Mouse (Mus musculus) ES-Bruce4 (cell line): ENCODE measurements around the gene Dffb. TPM values are rescaled to one million over a fixed set of nuclear protein-coding genes. Genes with fewer than 3 reads are reported as not detected.

ENCODE experiments used
- H3K27ac ChIP-seq: 2 replicates; pipeline ENCODE4 v1.5.1; 2012; ENCODE audit warnings: low read length, inconsistent platforms; ENCODE audit not compliant: insufficient read depth
- H3K27me3 ChIP-seq: 2 replicates; pipeline ENCODE4 v1.6.1; 2012; ENCODE audit warnings: mild to moderate bottlenecking, low read length, inconsistent platforms; ENCODE audit not compliant: control insufficient read depth, poor library complexity, insufficient read depth, severe bottlenecking
- H3K36me3 ChIP-seq: 2 replicates; pipeline ENCODE4 v1.6.1; 2012; ENCODE audit warnings: inconsistent platforms, mild to moderate bottlenecking, low read length, moderate library complexity; ENCODE audit not compliant: control insufficient read depth, poor library complexity, insufficient read depth, severe bottlenecking
- H3K4me1 ChIP-seq: one replicate; pipeline ENCODE4 v1.8.1; 2011; ENCODE audit warnings: low read length; ENCODE audit not compliant: control insufficient read depth, insufficient read depth
- H3K4me3 ChIP-seq: 2 replicates; pipeline ENCODE4 v1.5.1; 2011; ENCODE audit warnings: low read depth, mild to moderate bottlenecking, low read length
- H3K9ac ChIP-seq: 2 replicates; pipeline ENCODE4 v1.6.1; 2012; ENCODE audit warnings: low read depth, mild to moderate bottlenecking, inconsistent platforms; ENCODE audit not compliant: poor library complexity, severe bottlenecking
- H3K9me3 ChIP-seq: replicated peaks from 2 replicates; pipeline ENCODE4 v1.6.1; 2012; ENCODE audit warnings: mild to moderate bottlenecking, low read length, inconsistent platforms; ENCODE audit not compliant: control insufficient read depth, poor library complexity, insufficient read depth, severe bottlenecking
- CTCF ChIP-seq: IDR thresholded peaks from one replicate; pipeline ENCODE4 v1.8.1; 2011; ENCODE audit warnings: low read depth, low read length
- EP300 ChIP-seq: IDR thresholded peaks from 2 replicates; pipeline ENCODE4 v1.6.1; 2011; ENCODE audit warnings: low read depth, low read length; ENCODE audit not compliant: insufficient read depth
- POLR2A ChIP-seq: IDR thresholded peaks from one replicate; pipeline ENCODE4 v1.8.1; 2011; ENCODE audit warnings: low read length; ENCODE audit not compliant: insufficient read depth
- polyA plus RNA-seq: library from polyadenylated mRNA; stranded (reverse); fragments of >200 nt; gene quantifications from 2 replicates; pipeline ENCODE4 v1.2.4, GENCODE M21; 2011; ENCODE audit warnings: low read depth; ENCODE audit not compliant: missing spikeins, insufficient read depth, insufficient read length

The Dffb gene
- polyA plus RNA-seq, 1 experiment, result 18.5 TPM

DNA sequence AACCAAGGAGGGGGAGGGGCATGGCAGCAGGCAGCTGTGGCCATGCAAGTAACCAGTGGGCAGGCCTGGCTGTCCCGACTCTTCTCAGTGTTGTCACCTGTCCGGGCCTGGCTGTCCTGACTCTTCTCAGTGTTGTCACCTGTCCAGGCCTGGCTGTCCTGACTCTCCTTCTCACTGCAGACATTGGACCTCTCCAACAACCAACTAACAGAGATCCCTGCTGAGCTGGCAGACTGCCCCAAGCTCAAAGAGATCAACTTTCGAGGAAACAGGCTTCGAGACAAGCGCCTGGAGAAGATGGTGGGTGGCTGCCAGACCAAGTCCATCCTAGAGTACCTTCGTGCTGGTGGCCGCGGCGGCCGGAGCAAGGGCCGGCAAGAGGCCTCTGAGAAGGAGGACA lies 40.5 kb upstream of the Dffb start:
- Histone ChIP-seq H3K36me3 (peaks cover 21% of the 10 kb centered on the region), H3K9ac (no peak overlapping the region), H3K27me3 (no peaks in the 10 kb centered on the region), H3K4me1 (peaks cover 3% of the 10 kb centered on the region), H3K9me3 (no peaks in the 10 kb centered on the region), H3K27ac (no peak overlapping the region), H3K4me3 (no peak overlapping the region)
- TF ChIP-seq CTCF (no peak), POLR2A (no peak), EP300 (no peak)

DNA sequence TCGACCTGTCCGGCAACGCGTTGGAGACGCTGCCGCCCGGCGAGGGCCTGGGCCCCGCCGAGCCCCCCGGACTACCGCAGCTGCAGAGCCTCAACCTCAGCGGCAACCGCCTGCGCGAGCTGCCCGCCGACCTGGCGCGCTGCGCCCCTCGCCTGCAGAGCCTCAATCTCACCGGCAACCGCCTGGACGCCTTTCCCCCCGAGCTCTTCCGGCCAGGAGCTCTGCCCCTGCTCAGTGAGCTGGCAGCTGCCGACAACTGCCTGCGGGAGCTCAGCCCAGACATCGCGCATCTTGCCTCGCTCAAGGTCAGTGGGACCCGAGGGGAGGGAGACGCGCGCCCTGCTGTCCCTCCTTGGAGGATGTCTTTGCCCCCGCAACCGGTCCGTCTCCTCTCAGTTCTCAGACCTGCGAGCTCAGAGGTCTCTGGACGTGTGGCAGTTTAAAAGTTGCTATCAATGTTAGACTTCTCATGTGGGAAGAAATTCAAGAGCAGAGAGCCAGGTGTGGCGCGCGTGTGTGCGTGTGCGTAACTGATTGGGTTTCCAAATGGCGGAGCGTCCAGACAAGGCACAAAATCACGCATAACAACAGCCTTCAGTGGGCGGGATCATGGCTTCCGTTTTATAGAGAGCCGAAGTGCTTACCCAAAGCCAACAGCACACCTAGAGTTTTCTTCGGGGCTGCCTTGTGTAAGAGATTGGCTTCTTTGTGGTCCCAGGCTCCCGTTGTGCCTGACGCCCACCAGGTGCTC lies 37.4 kb upstream of the Dffb start:
- no peak overlapping the region for H3K27ac ChIP-seq
- H3K27me3 ChIP-seq, result no peaks in the 10 kb centered on the region
- H3K4me3 ChIP-seq, result peak overlapping the region; percentile 87
- peaks cover 3% of the 10 kb centered on the region for H3K4me1 ChIP-seq
- peaks cover 7% of the 10 kb centered on the region for H3K36me3 ChIP-seq
- TF ChIP-seq POLR2A (no peak), EP300 (no peak), CTCF (no peak)
- H3K9ac ChIP-seq, result peak overlapping the region; percentile 87
- no peaks in the 10 kb centered on the region for H3K9me3 ChIP-seq

DNA sequence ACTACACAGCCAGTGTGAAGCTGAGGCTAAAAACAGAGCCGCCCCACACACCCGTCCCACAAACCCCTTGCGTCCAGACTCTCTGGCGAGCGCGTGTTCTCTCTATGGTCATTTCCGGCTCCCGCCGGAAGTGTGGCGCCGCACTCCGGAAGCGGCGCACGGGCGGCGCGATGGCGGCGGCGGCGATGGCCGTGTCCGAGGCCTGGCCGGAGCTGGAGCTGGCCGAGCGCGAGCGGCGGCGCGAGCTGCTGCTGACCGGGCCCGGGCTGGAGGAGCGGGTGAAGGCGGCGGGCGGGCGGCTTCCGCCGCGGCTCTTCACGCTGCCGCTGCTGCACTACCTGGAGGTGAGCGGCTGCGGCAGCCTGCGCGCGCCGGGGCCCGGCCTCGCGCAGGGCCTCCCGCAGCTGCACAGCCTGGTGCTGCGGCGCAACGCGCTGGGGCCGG lies 36.7 kb upstream of the Dffb start, which contains the start of gene Lrrc47:
TSS of gene Lrrc47 (plus strand) at position 86 of the 444 bp plus-strand sequence.
- Histone ChIP-seq H3K27me3 (no peaks in the 10 kb centered on the region), H3K9me3 (no peaks in the 10 kb centered on the region), H3K4me1 (peaks cover 3% of the 10 kb centered on the region), H3K27ac (no peak within 1 kb of the TSS), H3K36me3 (peaks cover 5% of the 10 kb centered on the region; the same call in 1 of the 2 replicates), H3K4me3 (peak within 1 kb of the TSS; percentile 87), H3K9ac (peak within 1 kb of the TSS; percentile 87)
- no peak for TF ChIP-seq CTCF
- no peak for TF ChIP-seq EP300
- TF ChIP-seq POLR2A, result peak; percentile 71

DNA sequence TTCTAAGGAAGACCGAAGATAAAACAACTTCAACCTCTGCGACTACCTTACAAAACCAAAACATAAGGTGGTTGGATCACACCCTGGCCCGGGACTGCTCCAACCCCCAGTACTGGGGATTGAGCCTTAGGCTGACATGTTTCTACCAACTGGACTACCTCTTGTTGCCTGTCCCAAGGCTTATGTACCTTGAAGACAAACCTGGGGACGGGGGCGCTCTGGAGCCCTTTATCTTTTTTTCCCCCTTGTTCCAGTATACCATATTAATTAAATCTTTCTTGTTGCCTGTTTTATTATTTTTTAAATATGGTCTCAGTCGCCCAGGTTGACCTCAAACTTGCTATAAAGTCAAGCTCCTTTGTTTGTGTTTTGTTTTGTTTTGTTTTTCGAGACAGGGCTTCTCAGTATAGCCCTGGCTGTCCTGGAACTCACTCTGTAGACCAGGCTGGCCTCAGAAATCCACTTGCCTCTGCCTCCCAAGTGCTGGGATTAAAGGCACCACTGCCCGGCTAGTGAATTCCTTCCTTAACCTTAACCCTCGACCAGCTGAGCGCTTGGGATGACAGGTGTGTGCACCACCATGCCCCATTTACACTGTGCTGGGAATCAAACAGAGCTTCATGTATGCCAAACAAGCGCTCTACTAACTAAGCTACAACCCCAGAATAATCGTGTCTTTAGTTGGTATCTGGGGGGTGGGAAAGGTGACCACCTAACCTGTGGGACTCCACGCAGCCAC lies 36.1 kb upstream of the Dffb start:
- Histone ChIP-seq H3K4me3 (peak overlapping the region; percentile 87), H3K36me3 (peaks cover 2% of the 10 kb centered on the region; the same call in 1 of the 2 replicates), H3K4me1 (peaks cover 3% of the 10 kb centered on the region), H3K27me3 (no peaks in the 10 kb centered on the region), H3K9ac (peak overlapping the region; percentile 87), H3K9me3 (no peaks in the 10 kb centered on the region), H3K27ac (no peak overlapping the region)
- TF ChIP-seq CTCF (no peak), POLR2A (no peak), EP300 (no peak)

DNA sequence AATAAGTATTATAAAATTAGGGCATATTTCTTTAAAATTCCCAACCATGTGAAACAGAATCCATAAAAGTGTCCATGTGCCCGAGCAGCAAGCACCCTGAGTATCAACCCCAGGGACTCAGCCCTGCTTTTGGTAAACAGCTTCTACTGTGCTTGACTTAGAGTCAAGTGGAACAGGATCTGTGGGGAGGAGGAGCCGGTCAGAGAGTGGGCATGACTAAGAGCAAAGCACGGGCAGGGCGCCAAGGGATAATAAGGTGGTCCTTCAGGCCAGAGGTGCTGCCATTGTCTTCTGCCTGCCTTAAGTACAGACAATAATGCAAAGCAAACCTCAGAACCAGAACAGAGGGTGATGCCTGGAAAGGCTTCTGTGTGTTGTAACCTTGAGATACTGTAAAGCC lies 32.8 kb upstream of the Dffb start:
- Histone ChIP-seq H3K9me3 (no peaks in the 10 kb centered on the region), H3K36me3 (no peaks in the 10 kb centered on the region), H3K9ac (no peak overlapping the region), H3K27me3 (no peaks in the 10 kb centered on the region), H3K27ac (no peak overlapping the region), H3K4me1 (no peaks in the 10 kb centered on the region), H3K4me3 (no peak overlapping the region)
- TF ChIP-seq EP300 (no peak), POLR2A (no peak), CTCF (no peak)
